Mouse (Mus musculus) E14TG2a.4 (cell line): ENCODE results near the gene Cggbp1.

Experiments used
- CTCF ChIP-seq: conservative IDR thresholded peaks from 2 replicates; pipeline ENCODE4 v1.5.1; 2014; ENCODE audit warnings: low read length
- NANOG ChIP-seq: IDR thresholded peaks from 2 replicates; pipeline ENCODE4 v1.6.1; 2014; ENCODE audit warnings: borderline replicate concordance, low read length, mixed read lengths
- POU5F1 ChIP-seq: IDR thresholded peaks from 2 replicates; pipeline ENCODE4 v1.6.1; 2014; ENCODE audit warnings: low read length, borderline replicate concordance

- TF ChIP-seq CTCF (no peak), NANOG (no peak), POU5F1 (no peak)
These were observed 26.9 kb downstream of the Cggbp1 start for GRCm38 (mm10) chr16:64878611-64879132.
